Mouse (Mus musculus) lung, postnatal 0 days (tissue): ENCODE data around the gene Ric8b.

Source experiments
- CTCF ChIP-seq: IDR thresholded peaks from 2 replicates; pipeline ENCODE4 v1.5.1; 2016; ENCODE audit warnings: antibody characterized with exemption, mild to moderate bottlenecking
- EP300 ChIP-seq: IDR thresholded peaks from 2 replicates; pipeline ENCODE4 v1.6.1; 2016; ENCODE audit warnings: antibody characterized with exemption, mild to moderate bottlenecking, control low read depth

DNA sequence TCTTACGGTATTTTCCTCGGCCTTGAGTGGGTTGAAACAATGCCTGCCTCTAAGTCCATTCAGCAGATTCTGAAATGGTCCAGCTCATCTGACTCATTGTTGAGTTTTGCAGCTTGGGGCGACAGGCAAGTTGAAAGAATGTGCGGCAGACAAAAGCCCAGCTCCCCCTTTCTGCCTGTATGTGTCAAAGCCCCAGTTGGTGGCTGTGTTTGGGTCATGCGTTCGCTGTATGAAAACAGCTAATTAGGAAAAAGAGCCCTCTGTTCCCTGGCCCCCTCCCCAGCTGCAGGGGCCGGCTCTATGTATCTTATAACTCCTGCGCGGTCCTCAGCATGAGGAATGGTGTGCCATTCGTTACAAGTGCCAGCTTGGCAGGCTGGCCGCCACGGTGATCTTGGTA, 46.1 kb upstream of the Ric8b start:
- TF ChIP-seq CTCF (no peak), EP300 (no peak)
